In the genomic region with DNA sequence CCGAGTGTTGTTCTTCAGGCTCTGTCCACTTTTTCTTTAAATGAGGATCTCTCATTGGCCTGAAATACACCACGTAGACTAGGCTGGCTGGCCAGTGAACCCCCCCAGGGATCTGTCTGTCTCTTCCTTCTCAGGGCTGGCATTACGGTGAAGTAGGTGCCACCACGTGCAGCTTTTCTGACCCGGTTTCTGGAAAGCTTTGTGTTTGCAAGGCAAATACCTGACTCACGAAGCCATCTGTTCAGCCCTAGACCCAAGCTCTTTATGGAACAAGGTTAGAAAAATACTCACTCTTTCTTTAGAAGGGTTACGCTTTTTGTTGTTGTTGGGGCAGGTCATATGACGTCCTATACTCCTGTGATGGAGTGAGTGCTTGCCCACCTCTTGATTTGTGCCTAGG, we compare ENCODE assay signal across 20 mouse cellular contexts.
DNase-seq lines count a peak whose midpoint lies in the region; ATAC-seq lines count a peak whose summit lies in the region.
"Had no signal": no experiment of that assay in that cellular context is flagged by ENCODE, and none has a peak within 500 bp of the region (broad histone marks: within the 10 kb centered on the region; RNA-seq: fewer than 3 reads in every experiment).

No protein-coding gene starts in this region.

- 0 out of 2 replicates have a peak, but pooled peaks have one; percentile 16 for ATAC-seq in frontal cortex, adult (ENCODE audit: low TSS enrichment)
- ATAC-seq: activated CD4-positive, CD25-positive, alpha-beta regulatory T cell, adult 4 months; CD4-positive, CD25-positive, alpha-beta regulatory T cell, adult 4 months; forebrain, embryonic 14.5 days; forebrain, embryonic 16.5 days; Patski had no signal

- no peak for DNase-seq in frontal cortex, postnatal 36 days (ENCODE audit: low spot score in 2 of 2)
- DNase-seq in right cerebral cortex, adult 18-20 months = peak; percentile 44
- no peak for DNase-seq in right cerebral cortex, postnatal 36 days (ENCODE audit: low spot score in 2 of 2)
- DNase-seq in brain, adult 2 months (ENCODE audit: low read depth, low spot score) = peak; percentile 63
- DNase-seq: adrenal gland, adult 8-10 months; adrenal gland, postnatal 14 days; adrenal gland, postnatal 36 days; B cell, adult 2 months; cerebellum, adult 11 months; cerebellum, adult 18-20 months; cerebellum, adult 8-10 months; cerebellum, adult 9-11 months; cerebellum, postnatal 36 days; embryo, embryonic 11 days had no signal

Comparison
In these comparisons a context has a peak if more than half of its experiments do, and no peak if none do; other contexts are left out.
1. DNase-seq: peak in right cerebral cortex, adult 18-20 months (single experiment) and brain, adult 2 months (single experiment); none in frontal cortex, postnatal 36 days (0 of 2) and right cerebral cortex, postnatal 36 days (0 of 2).